Mouse (Mus musculus): ENCODE data around the gene Olfr976. TPM values are rescaled to one million over a fixed set of nuclear protein-coding genes. Genes with fewer than 3 reads are reported as not detected.

The Olfr976 gene
- polyA plus RNA-seq, 2 experiments, result not detected

DNA sequence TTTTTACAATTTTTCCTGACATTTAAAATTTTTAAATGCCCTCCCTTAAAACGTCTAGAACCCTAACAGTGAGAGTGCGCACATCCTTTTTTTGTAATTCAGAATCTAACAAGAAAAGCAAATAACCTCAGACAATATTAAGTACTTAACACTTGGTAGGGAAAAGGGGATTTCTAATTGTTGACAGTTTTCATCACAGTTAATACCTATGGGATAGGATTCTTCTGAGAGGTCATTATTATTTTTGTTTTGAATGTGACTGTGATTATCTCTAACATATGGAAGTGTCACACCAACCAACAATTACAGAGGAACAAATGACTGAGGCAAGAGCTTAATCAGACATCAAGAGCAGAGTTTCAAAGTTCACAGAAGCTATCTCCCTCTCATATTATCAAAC is 53.9 kb downstream of the Olfr976 start, which contains the start of gene Olfr229:
Gene Olfr229, plus strand, starts transcription at position 301 of the 400 bp plus-strand sequence.
- H3K27me3 ChIP-seq (ENCODE audit: control insufficient read depth, insufficient read depth, low read length), result no peaks in the 10 kb centered on the region
- ATAC-seq (ENCODE audit: low FRiP score, low read depth), result no peak
- H3K4me1 ChIP-seq (ENCODE audit: control insufficient read depth, insufficient read depth, low read length), result no peaks in the 10 kb centered on the region
- H3K36me3 ChIP-seq (ENCODE audit: control insufficient read depth, insufficient read depth, low read length), result no peaks in the 10 kb centered on the region
- H3K9me3 ChIP-seq (ENCODE audit: control insufficient read depth, low read length), result no peaks in the 10 kb centered on the region
- no peak within 1 kb of the TSS for H3K4me3 ChIP-seq (replicated peaks; ENCODE audit: low read length)
- H3K4me2 ChIP-seq (replicated peaks; ENCODE audit: low read depth, low read length, severe bottlenecking), result no peak within 1 kb of the TSS
- TF ChIP-seq POLR2A (IDR thresholded peaks at IDR 0.05; ENCODE audit: borderline replicate concordance, extremely low read depth, insufficient read depth, insufficient read length), result no peak
- H3K9ac ChIP-seq (ENCODE audit: low read depth, low read length, severe bottlenecking), result no peak within 1 kb of the TSS
- DNase-seq (ENCODE audit: low spot score), result no peak
- 73% methylated on average over 2 of the region's 2 CpGs for WGBS
- H3K27ac ChIP-seq (replicated peaks; ENCODE audit: low read depth, low read length), result no peak within 1 kb of the TSS

DNA sequence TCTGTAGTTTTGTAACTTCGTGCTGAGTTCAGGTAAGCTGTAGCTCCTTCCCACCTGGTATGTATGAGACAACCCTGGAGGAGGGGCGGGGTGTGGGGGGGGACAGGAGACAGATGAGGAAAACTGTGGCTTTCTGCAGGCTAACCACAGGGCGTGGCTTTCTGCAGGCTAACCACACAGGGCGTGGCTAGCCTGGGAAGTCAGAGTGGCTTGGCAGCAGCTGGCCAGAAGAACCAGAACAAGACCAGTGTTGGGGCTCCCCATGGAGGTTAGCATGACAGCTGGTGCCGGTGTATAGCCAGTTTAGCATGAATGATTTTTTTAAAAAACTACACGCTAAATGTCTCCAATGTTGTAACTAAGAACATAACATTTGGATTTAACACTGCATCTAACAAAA is 55.8 kb downstream of the Olfr976 start:
- Histone ChIP-seq H3K27ac (replicated peaks; ENCODE audit: low read depth, low read length) (no peak overlapping the region), H3K9ac (ENCODE audit: low read depth, low read length, severe bottlenecking) (no peak overlapping the region), H3K36me3 (ENCODE audit: control insufficient read depth, insufficient read depth, low read length) (no peaks in the 10 kb centered on the region), H3K4me1 (ENCODE audit: control insufficient read depth, insufficient read depth, low read length) (no peaks in the 10 kb centered on the region), H3K4me3 (replicated peaks; ENCODE audit: low read length) (no peak overlapping the region), H3K4me2 (replicated peaks; ENCODE audit: low read depth, low read length, severe bottlenecking) (no peak overlapping the region), H3K9me3 (ENCODE audit: control insufficient read depth, low read length) (no peaks in the 10 kb centered on the region), H3K27me3 (ENCODE audit: control insufficient read depth, insufficient read depth, low read length) (no peaks in the 10 kb centered on the region)
- ATAC-seq (ENCODE audit: low FRiP score, low read depth) (no peak), DNase-seq (ENCODE audit: low spot score) (no peak)
- WGBS, result 75% methylated on average over 6 of the region's 6 CpGs
- no peak for TF ChIP-seq POLR2A (IDR thresholded peaks at IDR 0.05; ENCODE audit: borderline replicate concordance, extremely low read depth, insufficient read depth, insufficient read length)

Other genes starting within 250 kb of the Olfr976 start
- gene Olfr965, start 249.8 kb downstream of the Olfr976 start, polyA plus RNA-seq (2012; rRNA removed), result not detected in 2 replicates
- gene Olfr965, start 249.8 kb downstream of the Olfr976 start, polyA plus RNA-seq (2014; fragmentation: Nextera tagmentation; extraction: Ambion mirVana), result not detected in 2 replicates
- gene Olfr150, start 230.2 kb downstream of the Olfr976 start, polyA plus RNA-seq (2012; rRNA removed), result not detected in 2 replicates
- not detected in 2 replicates for gene Olfr150, start 230.2 kb downstream of the Olfr976 start, polyA plus RNA-seq (2014; fragmentation: Nextera tagmentation; extraction: Ambion mirVana)
- not detected in 2 replicates for gene Olfr967, start 214.9 kb downstream of the Olfr976 start, polyA plus RNA-seq (2012; rRNA removed)
- gene Olfr967, start 214.9 kb downstream of the Olfr976 start, polyA plus RNA-seq (2014; fragmentation: Nextera tagmentation; extraction: Ambion mirVana), result not detected in 2 replicates
- not detected in 2 replicates for gene Olfr968, start 177.9 kb downstream of the Olfr976 start, polyA plus RNA-seq (2012; rRNA removed)
- gene Olfr968, start 177.9 kb downstream of the Olfr976 start, polyA plus RNA-seq (2014; fragmentation: Nextera tagmentation; extraction: Ambion mirVana), result not detected in 2 replicates
- gene Olfr969, start 170.2 kb downstream of the Olfr976 start, polyA plus RNA-seq (2012; rRNA removed), result not detected in 2 replicates
- not detected in 2 replicates for gene Olfr969, start 170.2 kb downstream of the Olfr976 start, polyA plus RNA-seq (2014; fragmentation: Nextera tagmentation; extraction: Ambion mirVana)
- not detected in 2 replicates for gene Olfr970, start 152.3 kb downstream of the Olfr976 start, polyA plus RNA-seq (2012; rRNA removed)
- not detected in 2 replicates for gene Olfr970, start 152.3 kb downstream of the Olfr976 start, polyA plus RNA-seq (2014; fragmentation: Nextera tagmentation; extraction: Ambion mirVana)
- not detected in 2 replicates for gene Olfr971, start 124.3 kb downstream of the Olfr976 start, polyA plus RNA-seq (2012; rRNA removed)
- gene Olfr971, start 124.3 kb downstream of the Olfr976 start, polyA plus RNA-seq (2014; fragmentation: Nextera tagmentation; extraction: Ambion mirVana), result not detected in 2 replicates
- gene Olfr972, start 94.7 kb downstream of the Olfr976 start, polyA plus RNA-seq (2012; rRNA removed), result not detected in 2 replicates
- gene Olfr972, start 94.7 kb downstream of the Olfr976 start, polyA plus RNA-seq (2014; fragmentation: Nextera tagmentation; extraction: Ambion mirVana), result not detected in 2 replicates
- not detected in 2 replicates for gene Olfr229, start 53.8 kb downstream of the Olfr976 start, polyA plus RNA-seq (2012; rRNA removed)
- not detected in 2 replicates for gene Olfr229, start 53.8 kb downstream of the Olfr976 start, polyA plus RNA-seq (2014; fragmentation: Nextera tagmentation; extraction: Ambion mirVana)
- not detected in 2 replicates for gene Olfr974, start 23.6 kb downstream of the Olfr976 start, polyA plus RNA-seq (2012; rRNA removed)
- gene Olfr974, start 23.6 kb downstream of the Olfr976 start, polyA plus RNA-seq (2014; fragmentation: Nextera tagmentation; extraction: Ambion mirVana), result not detected in 2 replicates
- 0.05 TPM in 1 of 2 replicates, not detected in the other for gene Olfr975, start 9.1 kb downstream of the Olfr976 start, polyA plus RNA-seq (2012; rRNA removed)
- gene Olfr975, start 9.1 kb downstream of the Olfr976 start, polyA plus RNA-seq (2014; fragmentation: Nextera tagmentation; extraction: Ambion mirVana), result not detected in 2 replicates
- not detected in 2 replicates for gene Olfr978, start 31.0 kb upstream of the Olfr976 start, polyA plus RNA-seq (2012; rRNA removed)
- gene Olfr978, start 31.0 kb upstream of the Olfr976 start, polyA plus RNA-seq (2014; fragmentation: Nextera tagmentation; extraction: Ambion mirVana), result not detected in 2 replicates
- gene Olfr979, start 42.3 kb upstream of the Olfr976 start, polyA plus RNA-seq (2012; rRNA removed), result 0.15 TPM in 1 of 2 replicates, not detected in the other
- not detected in 2 replicates for gene Olfr979, start 42.3 kb upstream of the Olfr976 start, polyA plus RNA-seq (2014; fragmentation: Nextera tagmentation; extraction: Ambion mirVana)
- not detected in 2 replicates for gene Olfr980, start 48.4 kb upstream of the Olfr976 start, polyA plus RNA-seq (2012; rRNA removed)
- not detected in 2 replicates for gene Olfr980, start 48.4 kb upstream of the Olfr976 start, polyA plus RNA-seq (2014; fragmentation: Nextera tagmentation; extraction: Ambion mirVana)
- gene Olfr981, start 60.3 kb upstream of the Olfr976 start, polyA plus RNA-seq (2012; rRNA removed), result not detected in 2 replicates
- gene Olfr981, start 60.3 kb upstream of the Olfr976 start, polyA plus RNA-seq (2014; fragmentation: Nextera tagmentation; extraction: Ambion mirVana), result not detected in 2 replicates
- not detected in 2 replicates for gene Olfr982, start 112.7 kb upstream of the Olfr976 start, polyA plus RNA-seq (2012; rRNA removed)
- not detected in 2 replicates for gene Olfr982, start 112.7 kb upstream of the Olfr976 start, polyA plus RNA-seq (2014; fragmentation: Nextera tagmentation; extraction: Ambion mirVana)
- not detected in 2 replicates for gene Olfr983, start 132.5 kb upstream of the Olfr976 start, polyA plus RNA-seq (2012; rRNA removed)
- not detected in 2 replicates for gene Olfr983, start 132.5 kb upstream of the Olfr976 start, polyA plus RNA-seq (2014; fragmentation: Nextera tagmentation; extraction: Ambion mirVana)
- gene Olfr984, start 153.1 kb upstream of the Olfr976 start, polyA plus RNA-seq (2012; rRNA removed), result not detected in 2 replicates
- not detected in 2 replicates for gene Olfr984, start 153.1 kb upstream of the Olfr976 start, polyA plus RNA-seq (2014; fragmentation: Nextera tagmentation; extraction: Ambion mirVana)
- not detected in 2 replicates for gene Olfr985, start 169.1 kb upstream of the Olfr976 start, polyA plus RNA-seq (2012; rRNA removed)
- gene Olfr985, start 169.1 kb upstream of the Olfr976 start, polyA plus RNA-seq (2014; fragmentation: Nextera tagmentation; extraction: Ambion mirVana), result not detected in 2 replicates
- gene Tmem225, start 187.0 kb upstream of the Olfr976 start, polyA plus RNA-seq (2012; rRNA removed), result not detected in 2 replicates
- not detected in 2 replicates for gene Tmem225, start 187.0 kb upstream of the Olfr976 start, polyA plus RNA-seq (2014; fragmentation: Nextera tagmentation; extraction: Ambion mirVana)
- not detected in 2 replicates for gene Olfr986, start 219.8 kb upstream of the Olfr976 start, polyA plus RNA-seq (2012; rRNA removed)
- gene Olfr986, start 219.8 kb upstream of the Olfr976 start, polyA plus RNA-seq (2014; fragmentation: Nextera tagmentation; extraction: Ambion mirVana), result not detected in 2 replicates
- 5.6 and 6.3 TPM in 2 replicates for gene Zfp202, start 231.2 kb upstream of the Olfr976 start, polyA plus RNA-seq (2012; rRNA removed)
- 6.3 and 6.7 TPM in 2 replicates for gene Zfp202, start 231.2 kb upstream of the Olfr976 start, polyA plus RNA-seq (2014; fragmentation: Nextera tagmentation; extraction: Ambion mirVana)